Mouse (Mus musculus): Measurements from ENCODE around the gene Ddc. TPM values are rescaled to one million over a fixed set of nuclear protein-coding genes. Genes with fewer than 3 reads are reported as not detected.

The Ddc gene
- total RNA-seq, 2 experiments from 2014 or later, result 5.4 to 6.0 TPM

GRCm38 (mm10) chr11:11922106-11922505 lies 24.2 kb upstream of the Ddc start:
- no peak for ATAC-seq (replicated peaks; ENCODE audit: low FRiP score, poor library complexity, severe bottlenecking)

GRCm38 (mm10) chr11:11907703-11908413 lies 9.9 kb upstream of the Ddc start:
- ATAC-seq (replicated peaks; ENCODE audit: low FRiP score, poor library complexity, severe bottlenecking), result no peak

- no peak for ATAC-seq (replicated peaks; ENCODE audit: low FRiP score, poor library complexity, severe bottlenecking)
These were observed 7.6 kb upstream of the Ddc start for GRCm38 (mm10) chr11:11905518-11905917.

DNA sequence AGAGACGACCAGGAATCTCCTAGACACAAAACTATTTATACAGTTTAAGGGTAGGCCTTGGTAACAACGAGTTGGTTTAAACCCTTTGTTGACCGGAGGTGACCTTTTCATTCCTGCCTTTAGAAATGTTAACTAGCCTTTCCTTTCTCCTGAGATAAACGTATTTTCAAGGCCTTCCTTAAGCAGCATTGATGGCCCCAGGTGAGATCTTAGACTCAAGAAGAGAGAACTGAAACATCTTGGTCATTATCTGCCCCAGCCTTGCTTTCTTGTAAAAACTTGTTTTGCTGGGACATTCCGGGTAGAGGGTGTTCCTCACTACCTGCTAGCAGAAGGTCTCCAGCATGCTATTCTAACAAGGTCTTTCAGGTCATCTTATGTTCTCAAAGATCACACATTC lies 7.1 kb upstream of the Ddc start:
- no peak for ATAC-seq (replicated peaks; ENCODE audit: low FRiP score, poor library complexity, severe bottlenecking)

- ATAC-seq (replicated peaks; ENCODE audit: low FRiP score, poor library complexity, severe bottlenecking), result no peak
These were observed 3.6 kb upstream of the Ddc start for GRCm38 (mm10) chr11:11901509-11901908.

DNA sequence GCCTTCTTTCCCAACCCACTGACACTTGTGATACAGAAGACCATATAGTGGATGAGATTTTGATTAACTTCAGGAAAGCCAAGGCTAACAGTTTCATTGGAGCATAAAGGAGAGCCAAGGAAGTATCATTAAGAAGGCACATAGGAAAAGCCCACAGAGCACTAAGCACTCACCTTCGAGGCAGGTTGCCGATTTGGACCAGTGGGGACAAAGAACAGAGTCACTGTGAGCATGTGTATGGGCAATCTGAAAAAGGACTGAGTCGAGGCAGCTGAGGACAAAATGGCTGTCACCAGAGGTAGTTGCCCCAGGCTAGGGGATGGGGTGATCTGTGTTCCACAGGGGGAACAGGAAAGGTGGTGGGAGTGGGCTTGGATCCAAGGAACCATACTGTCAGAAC lies 552 bp upstream of the Ddc start:
- no peak for ATAC-seq (replicated peaks; ENCODE audit: low FRiP score, poor library complexity, severe bottlenecking)

DNA sequence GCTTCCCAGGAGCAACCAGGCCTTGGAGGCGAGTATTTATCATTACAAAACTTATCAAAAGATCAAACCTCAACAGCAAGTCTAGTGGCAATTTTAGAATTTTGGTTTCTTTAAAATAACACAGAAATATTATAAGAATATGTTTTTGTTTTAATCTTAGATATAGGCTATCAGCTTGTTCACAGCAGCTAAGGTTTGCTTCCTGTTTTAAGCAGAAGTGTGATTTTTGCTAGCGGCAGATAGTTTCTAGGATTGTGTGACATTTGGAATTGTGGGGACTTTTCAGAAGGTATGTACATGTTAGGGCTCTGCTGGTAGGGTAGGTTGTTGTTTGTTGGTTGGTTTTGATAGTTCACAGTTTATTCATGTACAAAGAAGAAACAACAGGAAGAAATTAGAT lies 2.5 kb downstream of the Ddc start:
- no peak for ATAC-seq (replicated peaks; ENCODE audit: low FRiP score, poor library complexity, severe bottlenecking)

DNA sequence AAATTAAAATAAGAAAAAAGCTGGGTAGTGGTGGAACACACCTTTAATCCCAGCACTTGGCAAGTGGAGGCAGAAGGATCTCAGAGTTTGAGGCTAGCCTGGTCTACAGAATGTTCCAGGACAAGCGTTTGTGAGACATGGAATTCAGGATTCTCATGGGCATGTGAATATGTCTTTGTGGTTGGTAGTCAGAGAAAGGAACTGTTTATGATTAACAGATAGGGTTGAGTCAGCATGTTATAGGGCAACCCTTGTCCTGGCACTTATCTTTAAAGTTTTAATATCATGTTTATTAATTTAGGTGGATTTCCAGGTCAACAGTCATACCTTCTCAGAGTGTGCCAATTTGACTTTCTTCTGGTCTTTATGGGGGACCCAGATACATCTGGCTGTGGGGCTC lies 4.2 kb downstream of the Ddc start:
- no peak for ATAC-seq (replicated peaks; ENCODE audit: low FRiP score, poor library complexity, severe bottlenecking)

GRCm38 (mm10) chr11:11892993-11893602 lies 4.8 kb downstream of the Ddc start:
- no peak for ATAC-seq (replicated peaks; ENCODE audit: low FRiP score, poor library complexity, severe bottlenecking)

GRCm38 (mm10) chr11:11891832-11892231 lies 6.1 kb downstream of the Ddc start:
- no peak for ATAC-seq (replicated peaks; ENCODE audit: low FRiP score, poor library complexity, severe bottlenecking)

- no peak for ATAC-seq (replicated peaks; ENCODE audit: low FRiP score, poor library complexity, severe bottlenecking)
These were observed 7.7 kb downstream of the Ddc start for GRCm38 (mm10) chr11:11890139-11890741.

DNA sequence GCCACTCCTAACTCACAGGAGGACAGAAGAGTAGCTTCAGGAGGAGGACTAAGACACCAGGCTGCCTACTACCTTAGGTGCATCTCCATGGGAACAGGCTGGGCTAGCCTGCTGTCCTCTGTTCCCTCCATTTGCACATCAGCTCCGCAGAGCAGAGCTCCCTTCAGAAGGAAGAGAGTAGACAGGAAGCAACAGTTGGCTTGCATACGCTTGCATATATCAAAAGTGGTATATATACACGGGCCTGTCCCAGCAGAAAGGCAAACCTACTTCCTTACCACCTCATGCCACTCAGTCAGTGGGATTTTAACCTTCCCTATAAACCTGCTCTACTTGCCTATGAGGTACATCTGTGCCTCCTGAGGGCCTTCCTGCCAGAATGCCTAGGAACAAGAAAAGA lies 9.2 kb downstream of the Ddc start:
- ATAC-seq (replicated peaks; ENCODE audit: low FRiP score, poor library complexity, severe bottlenecking), result no peak

GRCm38 (mm10) chr11:11888051-11888450 lies 9.9 kb downstream of the Ddc start:
- no peak for ATAC-seq (replicated peaks; ENCODE audit: low FRiP score, poor library complexity, severe bottlenecking)

- ATAC-seq (replicated peaks; ENCODE audit: low FRiP score, poor library complexity, severe bottlenecking), result peak; percentile 31; the same call in 1 of the 2 replicates
These were observed 11.4 kb downstream of the Ddc start for GRCm38 (mm10) chr11:11886403-11886998.

- no peak for ATAC-seq (replicated peaks; ENCODE audit: low FRiP score, poor library complexity, severe bottlenecking)
These were observed 12.0 kb downstream of the Ddc start for GRCm38 (mm10) chr11:11885921-11886320.

DNA sequence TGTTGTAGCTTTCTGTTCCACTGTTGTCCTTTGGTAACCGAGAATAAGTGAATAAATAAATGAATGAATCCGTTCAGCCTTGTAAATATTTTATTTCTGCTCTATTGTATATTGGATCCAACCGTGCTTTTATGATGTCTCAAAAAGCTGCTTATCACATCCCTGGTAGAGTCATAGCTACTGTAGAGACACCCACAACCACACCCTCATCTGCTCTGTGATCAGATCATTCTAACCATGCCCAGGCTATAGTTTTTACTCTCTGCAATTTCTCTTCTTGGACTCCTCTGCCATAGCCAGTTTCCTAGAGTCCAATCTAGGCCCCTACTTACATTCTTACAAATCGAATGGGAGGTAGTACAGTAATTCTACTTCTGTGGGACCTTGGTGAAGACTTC lies 12.7 kb downstream of the Ddc start:
- 0 out of 2 replicates have a peak, but pooled peaks have one; percentile 49 for ATAC-seq (replicated peaks; ENCODE audit: low FRiP score, poor library complexity, severe bottlenecking)

- ATAC-seq (replicated peaks; ENCODE audit: low FRiP score, poor library complexity, severe bottlenecking), result no peak
These were observed 13.3 kb downstream of the Ddc start for GRCm38 (mm10) chr11:11884533-11885245.

GRCm38 (mm10) chr11:11881783-11882155 lies 16.2 kb downstream of the Ddc start:
- no peak for ATAC-seq (replicated peaks; ENCODE audit: low FRiP score, poor library complexity, severe bottlenecking)

GRCm38 (mm10) chr11:11881026-11881782 lies 16.7 kb downstream of the Ddc start:
- ATAC-seq (replicated peaks; ENCODE audit: low FRiP score, poor library complexity, severe bottlenecking), result no peak

DNA sequence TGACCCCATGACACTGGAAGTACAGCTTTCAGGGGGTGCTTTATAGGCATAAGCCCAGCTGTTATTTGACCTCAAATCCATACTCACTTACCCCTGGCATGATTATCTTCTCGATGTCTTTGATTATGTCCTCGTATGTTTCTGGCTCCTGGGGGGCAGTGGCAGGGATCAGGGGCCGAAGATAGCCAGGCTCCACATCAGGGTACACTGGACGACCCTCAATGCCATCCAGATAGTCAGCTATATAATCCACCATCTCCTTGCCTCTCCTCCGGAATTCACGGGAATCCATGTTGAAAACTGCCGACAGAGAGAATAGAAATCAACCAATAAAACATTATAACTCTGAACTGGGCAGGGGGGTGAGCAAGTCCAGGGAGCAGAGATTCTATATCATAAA lies 17.6 kb downstream of the Ddc start:
- ATAC-seq (replicated peaks; ENCODE audit: low FRiP score, poor library complexity, severe bottlenecking), result no peak
